Mouse (Mus musculus) right cerebral cortex, postnatal 10 days (tissue): ENCODE measurements around the gene Dennd1b.

Experiments used
- DNase-seq, 2 experiments: peaks; one replicate each; pipeline ENCODE4 v3.0.0; 2021; ENCODE audit warnings: low spot score in 2 of 2

Dennd1b gene

GRCm38 (mm10) chr1:139007475-139007874 is 44.2 kb downstream of the Dennd1b start:
- no peak for DNase-seq

- DNase-seq = no peak
Observed at GRCm38 (mm10) chr1:139015118-139015788, 52.0 kb downstream of the Dennd1b start.

- no peak for DNase-seq
Observed at GRCm38 (mm10) chr1:139021298-139021697, 58.1 kb downstream of the Dennd1b start.

GRCm38 (mm10) chr1:139025882-139026645 is 62.8 kb downstream of the Dennd1b start:
- no peak for DNase-seq

GRCm38 (mm10) chr1:139029521-139029920 is 66.3 kb downstream of the Dennd1b start:
- no peak for DNase-seq

GRCm38 (mm10) chr1:139032411-139032810 is 69.2 kb downstream of the Dennd1b start:
- DNase-seq = no peak

GRCm38 (mm10) chr1:139035141-139035540 is 71.9 kb downstream of the Dennd1b start:
- no peak for DNase-seq

- DNase-seq = no peak
Observed at GRCm38 (mm10) chr1:139036302-139036701, 73.1 kb downstream of the Dennd1b start.

- no peak for DNase-seq
Observed at GRCm38 (mm10) chr1:139036768-139037507, 73.7 kb downstream of the Dennd1b start.

GRCm38 (mm10) chr1:139038074-139038473 is 74.8 kb downstream of the Dennd1b start:
- DNase-seq = no peak

- DNase-seq = no peak
Observed at GRCm38 (mm10) chr1:139038620-139039019, 75.4 kb downstream of the Dennd1b start.

- DNase-seq = no peak
Observed at GRCm38 (mm10) chr1:139039529-139040230, 76.4 kb downstream of the Dennd1b start.

- no peak for DNase-seq
Observed at GRCm38 (mm10) chr1:139049075-139049474, 85.8 kb downstream of the Dennd1b start.

- peak in 1 of 2 experiments; percentile 38 for DNase-seq
Observed at GRCm38 (mm10) chr1:139049881-139050472, 86.7 kb downstream of the Dennd1b start.

GRCm38 (mm10) chr1:139053003-139053402 is 89.8 kb downstream of the Dennd1b start:
- DNase-seq = no peak

- no peak for DNase-seq
Observed at GRCm38 (mm10) chr1:139060301-139060700, 97.1 kb downstream of the Dennd1b start.

- DNase-seq = no peak
Observed at GRCm38 (mm10) chr1:139064711-139065110, 101.5 kb downstream of the Dennd1b start.

- DNase-seq = no peak
Observed at GRCm38 (mm10) chr1:139067210-139067609, 104.0 kb downstream of the Dennd1b start.

- DNase-seq = no peak
Observed at GRCm38 (mm10) chr1:139071015-139071414, 107.8 kb downstream of the Dennd1b start.

GRCm38 (mm10) chr1:139075671-139076070 is 112.4 kb downstream of the Dennd1b start:
- no peak for DNase-seq

- no peak for DNase-seq
Observed at GRCm38 (mm10) chr1:139077989-139078388, 114.8 kb downstream of the Dennd1b start.
